Mouse (Mus musculus): ENCODE data around the gene Doc2g. TPM values are rescaled to one million over a fixed set of nuclear protein-coding genes. Genes with fewer than 3 reads are reported as not detected.
"Not testable (repeated sequence)": the region's sequence is repeated elsewhere in the genome, so short reads cannot be mapped to it uniquely, and the experiment has no call there.

The Doc2g gene
- polyA plus RNA-seq, 1 experiment from 2014 or later: 1.9 TPM

DNA sequence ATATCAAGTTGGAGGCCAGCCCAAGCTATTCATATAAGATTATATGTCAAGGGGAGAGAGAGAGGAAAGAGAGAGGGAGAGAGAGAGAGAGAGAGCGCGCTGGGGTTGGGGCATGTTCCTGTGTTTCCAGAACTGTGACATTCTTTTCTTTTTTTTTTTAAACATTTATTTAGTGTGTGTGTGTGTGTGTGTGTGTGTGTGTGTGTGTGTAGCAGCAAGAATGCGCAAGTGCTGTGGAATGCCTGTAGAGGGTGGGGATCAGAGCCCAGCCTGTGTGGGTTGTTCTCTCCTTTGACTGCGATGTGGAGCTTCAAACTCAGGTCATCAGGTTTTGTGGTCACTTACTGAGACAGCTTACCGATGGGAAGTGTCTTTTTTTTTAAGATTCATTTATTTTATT lies 42.9 kb upstream of the Doc2g start:
- 49% methylated on average over 5 of the region's 5 CpGs for WGBS
- Histone ChIP-seq H3K9ac (replicated peaks; ENCODE audit: low read depth) (no peak overlapping the region), H3K4me2 (replicated peaks; ENCODE audit: low read depth, low read length) (no peak overlapping the region), H3K4me3 (ENCODE audit: low read depth, low read length) (no peak overlapping the region), H3K36me3 (ENCODE audit: insufficient read depth, low read length) (no peaks in the 10 kb centered on the region), H3K9me3 (ENCODE audit: low read length) (no peaks in the 10 kb centered on the region), H3K27ac (ENCODE audit: low read length) (no peak overlapping the region), H3K4me1 (ENCODE audit: insufficient read depth, low read depth, low read length) (no peaks in the 10 kb centered on the region), H3K27me3 (replicated peaks; ENCODE audit: insufficient read depth, low read length) (no peaks in the 10 kb centered on the region)
- TF ChIP-seq CTCF (IDR thresholded peaks at IDR 0.05) (no peak), EP300 (IDR thresholded peaks at IDR 0.05) (peak; percentile 70)
- DNase-seq (ENCODE audit: low spot score): peak; percentile 76
- ATAC-seq: peak; percentile 80

DNA sequence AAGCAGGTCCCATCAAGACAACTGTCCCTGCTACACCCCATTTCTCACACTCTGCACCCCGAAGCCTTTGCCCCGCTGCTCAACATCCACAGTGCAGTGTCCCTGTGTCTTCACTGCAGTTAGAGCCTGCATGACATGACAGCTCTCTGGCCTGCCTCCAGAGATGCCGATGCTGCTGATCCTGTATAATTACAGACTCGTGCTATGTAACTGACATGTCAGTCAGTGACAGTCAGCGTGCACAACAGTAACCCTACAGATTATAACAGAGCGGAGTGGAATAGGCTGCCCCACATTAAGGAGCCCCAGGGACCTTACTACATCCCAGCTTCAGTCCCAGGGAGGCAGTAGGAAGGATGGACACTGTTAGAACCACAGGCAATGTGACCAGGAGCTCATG lies 41.3 kb upstream of the Doc2g start:
- WGBS: 59% methylated on average over 6 of the region's 6 CpGs
- H3K4me2 ChIP-seq (replicated peaks; ENCODE audit: low read depth, low read length); ATAC-seq: not testable (repeated sequence)

DNA sequence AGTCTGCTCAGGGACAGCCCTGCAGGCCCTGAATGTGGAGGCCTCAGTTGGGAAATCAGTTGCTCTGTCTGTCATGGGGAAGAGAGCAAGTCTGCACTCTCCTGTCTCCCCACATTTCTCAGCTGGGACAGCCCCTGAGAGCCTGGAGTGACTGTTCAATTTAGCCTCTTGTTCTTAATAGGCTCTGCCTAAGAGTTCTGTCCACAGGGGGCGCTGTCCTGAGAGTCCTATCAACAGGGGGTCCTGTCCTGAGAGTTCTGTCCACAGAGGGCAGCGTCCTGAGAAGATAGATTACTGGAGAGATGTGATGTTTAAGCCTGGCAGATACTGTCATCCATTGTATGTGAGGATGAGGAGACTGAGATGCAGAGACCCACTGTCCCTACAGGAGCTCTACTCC lies 40.6 kb upstream of the Doc2g start:
- H3K27me3 ChIP-seq (replicated peaks; ENCODE audit: insufficient read depth, low read length): no peaks in the 10 kb centered on the region
- H3K9ac ChIP-seq (replicated peaks; ENCODE audit: low read depth): no peak overlapping the region
- H3K27ac ChIP-seq (ENCODE audit: low read length): no peak overlapping the region
- no peaks in the 10 kb centered on the region for H3K36me3 ChIP-seq (ENCODE audit: insufficient read depth, low read length)
- DNase-seq (ENCODE audit: low spot score): peak; percentile 43
- H3K4me2 ChIP-seq (replicated peaks; ENCODE audit: low read depth, low read length): no peak overlapping the region
- no peaks in the 10 kb centered on the region for H3K9me3 ChIP-seq (ENCODE audit: low read length)
- no peak overlapping the region for H3K4me3 ChIP-seq (ENCODE audit: low read depth, low read length)
- no peak for ATAC-seq
- WGBS: 15% methylated on average over 2 of the region's 2 CpGs
- TF ChIP-seq CTCF (IDR thresholded peaks at IDR 0.05) (peak; percentile 53), EP300 (IDR thresholded peaks at IDR 0.05) (no peak)
- no peaks in the 10 kb centered on the region for H3K4me1 ChIP-seq (ENCODE audit: insufficient read depth, low read depth, low read length)

More for the DNA sequence above, 41.3 kb upstream of the Doc2g start:
- not testable (repeated sequence) for DNase-seq (ENCODE audit: low spot score); H3K27ac ChIP-seq (ENCODE audit: low read length); H3K9me3 ChIP-seq (ENCODE audit: low read length); H3K9ac ChIP-seq (replicated peaks; ENCODE audit: low read depth); H3K36me3 ChIP-seq (ENCODE audit: insufficient read depth, low read length); H3K4me1 ChIP-seq (ENCODE audit: insufficient read depth, low read depth, low read length); H3K27me3 ChIP-seq (replicated peaks; ENCODE audit: insufficient read depth, low read length); H3K4me3 ChIP-seq (ENCODE audit: low read depth, low read length)

DNA sequence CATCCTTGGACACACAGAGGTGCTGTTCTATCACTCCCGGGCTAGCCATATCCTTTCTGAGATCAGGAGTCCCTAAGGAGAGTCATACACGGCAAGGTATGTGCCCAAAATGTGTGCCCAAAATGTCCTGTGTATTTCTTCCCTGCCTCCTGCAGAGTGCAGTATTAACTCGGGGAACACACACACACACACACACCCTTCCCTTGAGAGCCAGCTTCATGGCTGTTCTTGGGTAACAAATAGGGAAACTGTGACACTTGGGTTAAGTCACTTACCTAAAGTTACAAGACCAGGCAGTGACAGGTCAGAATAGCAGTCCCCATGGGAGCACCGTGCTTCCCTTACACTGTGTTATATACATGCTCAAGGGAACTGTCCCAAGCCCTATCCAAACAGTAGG lies 39.1 kb upstream of the Doc2g start:
- 70% methylated on average over 4 of the region's 4 CpGs for WGBS
- ATAC-seq: no peak
- TF ChIP-seq CTCF (IDR thresholded peaks at IDR 0.05) (peak; percentile 39), EP300 (IDR thresholded peaks at IDR 0.05) (no peak)

DNA sequence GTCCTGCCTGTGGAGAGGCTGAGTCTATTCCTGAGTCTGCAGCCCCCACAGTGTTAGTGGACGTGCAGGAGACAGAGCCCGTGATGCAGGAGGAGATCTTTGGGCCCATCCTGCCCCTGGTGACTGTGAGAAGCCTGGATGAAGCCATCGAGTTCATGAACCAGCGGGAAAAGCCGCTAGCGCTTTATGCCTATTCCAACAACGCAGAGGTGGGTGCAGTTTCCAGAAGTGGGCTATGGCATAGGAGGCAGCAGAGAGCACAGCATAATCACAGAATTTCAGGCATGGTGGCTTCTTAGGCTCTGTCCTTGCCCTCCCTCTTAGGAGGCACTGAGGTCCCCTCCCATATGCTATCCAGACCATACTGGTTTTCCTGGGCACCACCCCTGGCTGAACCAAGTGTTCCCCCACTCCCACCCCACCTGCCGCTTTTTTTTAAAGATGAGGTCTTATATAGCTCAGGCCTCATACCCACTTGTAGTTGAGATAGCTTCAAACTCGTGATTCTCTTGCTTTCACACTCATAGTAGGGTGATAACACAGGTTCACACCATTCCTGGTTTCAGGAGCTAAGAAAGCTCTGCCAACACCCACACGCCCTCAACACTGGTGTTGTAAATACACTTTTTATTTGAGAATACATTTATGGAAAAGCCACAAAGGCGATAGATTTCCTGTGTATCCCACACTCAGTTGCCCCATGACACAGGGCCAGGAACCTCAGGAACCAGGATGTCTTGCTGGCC lies 36.6 kb upstream of the Doc2g start:
- H3K9ac ChIP-seq (replicated peaks; ENCODE audit: low read depth): no peak overlapping the region
- no peaks in the 10 kb centered on the region for H3K36me3 ChIP-seq (ENCODE audit: insufficient read depth, low read length)
- H3K4me2 ChIP-seq (replicated peaks; ENCODE audit: low read depth, low read length): no peak overlapping the region
- H3K27ac ChIP-seq (ENCODE audit: low read length): no peak overlapping the region
- no peaks in the 10 kb centered on the region for H3K27me3 ChIP-seq (replicated peaks; ENCODE audit: insufficient read depth, low read length)
- ATAC-seq (no peak), DNase-seq (ENCODE audit: low spot score) (no peak)
- TF ChIP-seq EP300 (IDR thresholded peaks at IDR 0.05): no peak
- TF ChIP-seq CTCF (IDR thresholded peaks at IDR 0.05): peak; percentile 50
- no peak overlapping the region for H3K4me3 ChIP-seq (ENCODE audit: low read depth, low read length)
- 62% methylated on average over 11 of the region's 11 CpGs for WGBS
- H3K4me1 ChIP-seq (ENCODE audit: insufficient read depth, low read depth, low read length): no peaks in the 10 kb centered on the region
- H3K9me3 ChIP-seq (ENCODE audit: low read length): no peaks in the 10 kb centered on the region

More for the DNA sequence above, 39.1 kb upstream of the Doc2g start:
- Histone ChIP-seq H3K4me2 (replicated peaks; ENCODE audit: low read depth, low read length) (no peak overlapping the region), H3K4me3 (ENCODE audit: low read depth, low read length) (no peak overlapping the region), H3K9ac (replicated peaks; ENCODE audit: low read depth) (no peak overlapping the region), H3K27me3 (replicated peaks; ENCODE audit: insufficient read depth, low read length) (no peaks in the 10 kb centered on the region), H3K27ac (ENCODE audit: low read length) (no peak overlapping the region), H3K4me1 (ENCODE audit: insufficient read depth, low read depth, low read length) (no peaks in the 10 kb centered on the region), H3K36me3 (ENCODE audit: insufficient read depth, low read length) (no peaks in the 10 kb centered on the region), H3K9me3 (ENCODE audit: low read length) (no peaks in the 10 kb centered on the region)
- no peak for DNase-seq (ENCODE audit: low spot score)

DNA sequence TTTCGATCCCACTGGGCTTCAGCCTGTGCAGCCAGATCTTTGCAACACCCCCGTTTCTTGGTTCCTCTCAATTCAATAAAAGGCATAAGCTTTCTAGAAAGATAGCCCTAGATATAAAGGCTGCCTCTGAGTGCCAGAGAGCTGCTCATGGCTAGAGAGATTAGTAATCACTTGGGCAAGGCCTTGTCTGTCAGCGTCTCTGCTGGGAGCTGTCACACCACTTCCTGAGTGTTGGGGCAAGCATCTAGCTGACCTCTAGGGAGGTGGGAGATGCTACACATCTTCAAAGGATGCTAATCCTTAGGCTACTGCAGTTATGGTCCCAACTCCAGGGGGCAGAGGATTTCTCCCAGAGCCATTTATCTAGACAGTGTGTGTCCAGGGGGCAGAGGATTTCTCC lies 35.9 kb upstream of the Doc2g start:
- no peak for DNase-seq (ENCODE audit: low spot score)
- H3K27ac ChIP-seq (ENCODE audit: low read length): no peak overlapping the region
- WGBS: 46% methylated on average over 3 of the region's 3 CpGs
- no peak overlapping the region for H3K4me2 ChIP-seq (replicated peaks; ENCODE audit: low read depth, low read length)
- TF ChIP-seq CTCF (IDR thresholded peaks at IDR 0.05): no peak
- TF ChIP-seq EP300 (IDR thresholded peaks at IDR 0.05): no peak
- no peak overlapping the region for H3K9ac ChIP-seq (replicated peaks; ENCODE audit: low read depth)
- H3K27me3 ChIP-seq (replicated peaks; ENCODE audit: insufficient read depth, low read length): no peaks in the 10 kb centered on the region
- no peak for ATAC-seq
- no peak overlapping the region for H3K4me3 ChIP-seq (ENCODE audit: low read depth, low read length)
- H3K4me1 ChIP-seq (ENCODE audit: insufficient read depth, low read depth, low read length): no peaks in the 10 kb centered on the region
- H3K36me3 ChIP-seq (ENCODE audit: insufficient read depth, low read length): no peaks in the 10 kb centered on the region
- H3K9me3 ChIP-seq (ENCODE audit: low read length): no peaks in the 10 kb centered on the region
